Mouse (Mus musculus) cerebellum, postnatal 4 days (tissue): ENCODE data around the gene Hoxd11.

Experiments
- DNase-seq, 2 experiments: peaks; one replicate each; pipeline ENCODE4 v3.0.0; 2022; ENCODE audit warnings: low spot score in 2 of 2, mixed read lengths in 1 of 2

Hoxd11 gene

GRCm38 (mm10) chr2:74727640-74728302 is 48.4 kb downstream of the Hoxd11 start:
- no peak for DNase-seq

DNA sequence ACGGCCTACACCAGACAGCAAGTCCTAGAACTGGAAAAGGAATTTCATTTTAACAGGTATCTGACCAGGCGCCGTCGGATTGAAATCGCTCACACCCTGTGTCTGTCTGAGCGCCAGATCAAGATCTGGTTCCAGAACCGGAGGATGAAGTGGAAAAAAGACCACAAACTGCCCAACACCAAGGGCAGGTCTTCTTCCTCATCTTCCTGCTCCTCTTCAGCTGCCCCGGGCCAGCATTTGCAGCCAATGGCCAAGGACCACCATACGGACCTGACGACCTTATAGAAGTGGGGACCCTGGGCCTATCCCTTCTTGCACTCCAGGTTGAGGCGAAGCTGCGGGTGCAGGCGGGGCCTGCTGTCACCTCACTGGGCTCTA is 48.9 kb downstream of the Hoxd11 start:
- no peak for DNase-seq

DNA sequence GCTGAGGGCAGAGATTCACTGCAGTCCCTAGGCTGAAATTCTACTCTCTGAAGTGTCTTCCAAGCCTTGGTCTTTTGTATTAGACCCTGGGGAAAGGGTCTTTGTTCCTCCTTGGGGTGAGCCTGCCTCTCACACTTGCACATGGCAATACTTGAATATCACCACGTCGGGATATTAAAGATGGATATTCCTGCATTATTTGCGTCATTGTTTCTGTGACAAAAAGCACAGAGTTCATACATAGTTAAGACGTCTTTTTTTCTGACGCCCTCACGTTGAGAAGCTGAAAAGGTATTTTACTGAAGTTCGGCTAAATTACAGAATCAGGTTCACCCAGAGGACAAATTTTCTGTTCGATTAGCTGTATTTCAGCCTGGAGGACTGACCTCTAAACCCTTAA is 51.0 kb downstream of the Hoxd11 start:
- no peak for DNase-seq

- DNase-seq, result no peak
These were observed 51.7 kb downstream of the Hoxd11 start for GRCm38 (mm10) chr2:74731055-74731454.

- no peak for DNase-seq
These were observed 52.6 kb downstream of the Hoxd11 start for GRCm38 (mm10) chr2:74731799-74732512.

DNA sequence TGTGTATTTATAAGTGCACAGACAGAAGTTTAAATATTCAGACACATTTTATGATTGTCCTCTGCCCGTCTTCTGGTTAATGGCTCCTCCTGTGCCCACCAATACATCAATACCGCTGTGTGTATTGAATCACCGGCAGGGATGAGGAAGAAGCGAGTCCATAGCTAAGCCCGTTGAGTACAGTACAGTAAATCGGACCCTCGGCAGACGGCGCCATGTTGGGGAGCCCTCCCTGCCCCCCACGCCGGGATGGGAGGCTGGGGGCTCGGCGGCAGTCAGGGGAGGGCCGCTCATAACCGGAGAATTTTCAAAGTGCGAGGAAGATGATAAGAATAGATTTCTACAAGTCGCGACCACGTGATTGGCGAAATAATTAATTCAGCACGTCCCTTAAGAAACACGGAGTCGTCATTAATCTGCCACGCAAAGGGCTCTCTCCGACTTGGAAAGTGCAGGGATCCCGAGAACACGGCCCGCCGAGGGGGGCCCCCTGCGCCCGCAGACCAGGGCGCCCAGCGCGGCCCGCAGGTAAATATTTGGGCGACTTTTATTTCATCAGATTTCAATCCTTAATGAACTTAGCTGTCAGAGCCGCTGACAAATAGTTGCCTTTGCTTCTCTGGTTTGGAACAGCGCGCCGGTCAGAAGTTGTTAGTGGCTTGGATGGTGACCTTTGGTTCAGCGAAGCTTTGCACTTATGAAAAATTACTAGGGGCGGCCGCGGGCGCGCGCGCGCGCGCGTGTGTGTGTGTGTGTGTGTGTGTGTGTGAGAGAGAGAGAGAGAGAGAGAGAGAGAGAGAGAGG is 53.4 kb downstream of the Hoxd11 start:
- no peak for DNase-seq

GRCm38 (mm10) chr2:74733317-74733661 is 53.9 kb downstream of the Hoxd11 start:
- DNase-seq, result no peak

- no peak for DNase-seq
These were observed 54.4 kb downstream of the Hoxd11 start for GRCm38 (mm10) chr2:74733765-74734164.

DNA sequence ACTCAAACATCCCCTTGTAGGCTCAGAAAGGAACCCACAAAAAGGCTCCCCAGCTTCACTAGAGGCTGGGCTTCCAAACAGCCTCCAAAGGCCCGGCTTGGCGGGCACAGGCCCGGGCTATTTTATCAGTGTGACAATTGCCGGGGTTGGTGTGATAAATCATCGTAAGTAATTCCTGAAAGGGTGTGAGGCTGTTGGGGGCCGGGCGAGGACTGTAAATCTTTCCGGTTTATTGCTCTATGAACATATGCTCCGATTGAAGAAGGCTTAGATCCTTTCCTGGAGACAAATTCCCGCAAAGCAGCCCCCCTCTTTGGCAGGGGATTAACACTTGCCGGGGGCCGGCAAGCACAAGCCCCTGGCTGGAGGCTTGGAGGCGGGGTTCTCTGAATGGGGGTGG is 55.1 kb downstream of the Hoxd11 start:
- DNase-seq, result no peak

GRCm38 (mm10) chr2:74734996-74735811 is 55.8 kb downstream of the Hoxd11 start:
- DNase-seq, result no peak

GRCm38 (mm10) chr2:74735851-74736687 is 56.7 kb downstream of the Hoxd11 start:
- DNase-seq, result no peak
